Mouse (Mus musculus) olfactory bulb, adult 2 months (tissue): ENCODE measurements around the gene Wdr6. TPM values are rescaled to one million over a fixed set of nuclear protein-coding genes. Genes with fewer than 3 reads are reported as not detected.

ENCODE experiments used
- H3K27ac ChIP-seq: fragments of 200-500 bp; 2 replicates; pipeline ENCODE4 v1.5.1; 2012; ENCODE audit warnings: low read depth, low read length; ENCODE audit not compliant: insufficient read depth
- H3K4me1 ChIP-seq: fragments of 200-500 bp; 2 replicates; pipeline ENCODE4 v1.6.1; 2012; ENCODE audit warnings: low read length; ENCODE audit not compliant: control insufficient read depth, insufficient read depth
- H3K4me3 ChIP-seq: fragments of 200-500 bp; 2 replicates; pipeline ENCODE4 v1.5.1; 2012; ENCODE audit warnings: mild to moderate bottlenecking, low read depth, low read length, moderate library complexity; ENCODE audit not compliant: insufficient read depth
- CTCF ChIP-seq: fragments of 200-500 bp; IDR thresholded peaks from 2 replicates; pipeline ENCODE4 v1.5.1; 2012; ENCODE audit warnings: low read depth, mild to moderate bottlenecking, low read length, moderate library complexity; ENCODE audit not compliant: insufficient read depth
- POLR2A ChIP-seq: fragments of 200-500 bp; IDR thresholded peaks from 2 replicates; pipeline ENCODE4 v1.6.1; 2012; ENCODE audit warnings: mild to moderate bottlenecking, low read depth, low read length, moderate library complexity; ENCODE audit not compliant: insufficient read depth
- WGBS: fragments of 180-500 bp; shearing (Covaris S2); methylation state at CpG from one replicate; pipeline ENCODE4 v1.1.7; 2018; 5-methylcytosine and 5-hydroxymethylcytosine counted together
- polyA plus RNA-seq: library from polyadenylated mRNA; stranded (reverse); fragments of >200 nt; gene quantifications from 2 replicates; pipeline ENCODE4 v1.2.4, GENCODE M21; 2012; ENCODE audit warnings: low replicate concordance; ENCODE audit not compliant: missing spikeins, insufficient read depth, insufficient read length

The Wdr6 gene
- polyA plus RNA-seq, 1 experiment = 73.0 TPM

DNA sequence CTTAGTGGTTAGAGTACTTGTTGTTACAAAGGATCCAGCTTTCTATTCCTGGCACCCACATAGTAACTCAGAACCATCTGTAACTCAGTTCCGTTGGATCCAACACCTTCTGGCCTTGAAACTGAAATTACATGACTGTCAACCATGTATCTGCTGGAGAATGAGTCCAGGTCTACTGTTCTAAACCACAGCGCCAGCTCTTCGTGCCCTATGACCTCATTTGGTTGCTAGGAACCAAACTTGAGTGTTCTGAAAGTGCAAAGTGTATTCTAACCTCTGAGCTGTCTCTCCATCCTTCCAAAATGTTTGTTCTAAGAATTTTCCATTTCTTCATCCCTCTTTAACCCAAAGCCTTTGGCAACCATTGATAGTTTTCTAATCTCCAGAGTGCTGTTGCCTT, 32.6 kb downstream of the Wdr6 start:
- TF ChIP-seq POLR2A (no peak), CTCF (no peak)
- Histone ChIP-seq H3K4me1 (no peaks in the 10 kb centered on the region), H3K27ac (no peak overlapping the region), H3K4me3 (no peak overlapping the region)
- 90% methylated on average over 3 of the region's 3 CpGs for WGBS

DNA sequence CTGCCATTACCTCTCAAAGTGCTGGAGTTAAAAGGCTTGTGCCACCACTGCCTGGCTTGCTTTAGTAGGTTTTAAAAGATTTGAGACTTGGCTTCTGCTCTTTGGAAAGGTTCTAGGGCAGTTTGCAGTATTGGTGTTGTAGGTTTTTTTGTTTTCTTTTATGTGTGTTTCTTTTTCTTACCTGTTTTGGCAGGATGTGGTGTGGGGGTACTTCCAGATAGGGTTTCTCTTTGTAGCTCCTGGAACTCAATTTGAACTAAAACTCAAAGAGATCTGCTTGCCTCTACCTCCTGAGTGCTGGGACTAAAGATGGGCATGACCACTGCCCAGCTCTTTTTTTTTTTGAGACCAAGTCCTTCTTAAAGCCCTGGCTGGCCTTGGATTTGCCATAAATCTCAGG, 37.7 kb downstream of the Wdr6 start:
- Histone ChIP-seq H3K27ac (no peak overlapping the region), H3K4me1 (no peaks in the 10 kb centered on the region), H3K4me3 (no peak overlapping the region)
- TF ChIP-seq POLR2A = no peak
- no peak for TF ChIP-seq CTCF

DNA sequence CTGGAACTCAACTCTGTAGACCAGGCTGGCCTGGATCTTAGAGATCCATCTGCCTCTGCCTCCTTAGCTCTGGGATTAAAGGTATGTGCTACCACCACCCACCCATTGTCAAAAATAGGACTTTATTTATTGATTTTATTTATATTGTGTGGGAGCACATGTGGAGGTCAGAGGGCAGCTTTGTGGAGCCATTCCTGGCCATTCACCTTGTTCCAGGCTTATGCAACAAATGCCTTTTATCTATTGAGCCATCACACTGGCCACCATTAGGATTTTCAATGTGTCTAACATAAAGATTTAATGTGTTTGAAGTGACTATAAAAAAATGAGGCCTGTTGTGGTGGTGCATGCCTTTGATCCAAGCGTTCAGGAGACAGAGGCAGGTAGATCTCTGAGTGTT, 47.0 kb downstream of the Wdr6 start:
- TF ChIP-seq POLR2A (no peak), CTCF (no peak)
- no peak overlapping the region for H3K27ac ChIP-seq
- 89% methylated on average over 1 of the region's 1 CpGs for WGBS
- H3K4me1 ChIP-seq = no peaks in the 10 kb centered on the region
- H3K4me3 ChIP-seq = no peak overlapping the region

DNA sequence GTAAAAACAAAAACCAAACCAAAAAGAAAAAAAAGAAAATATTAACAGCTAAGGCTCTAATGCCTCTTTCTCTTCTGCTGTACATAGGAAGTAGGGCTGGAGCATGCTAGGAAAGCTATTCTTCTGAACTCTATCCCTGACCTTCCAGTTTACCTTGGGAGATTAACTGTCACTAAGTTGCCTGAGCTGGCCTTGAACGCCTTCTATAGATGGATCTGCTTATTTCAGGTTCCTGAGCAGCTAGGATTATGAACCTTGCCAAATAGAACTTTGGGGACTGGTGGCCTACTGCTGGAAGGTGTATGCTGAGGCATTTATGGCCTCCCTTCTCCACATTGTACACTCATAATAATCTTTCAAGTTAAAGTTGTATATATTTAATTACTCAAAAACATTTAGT, 47.6 kb downstream of the Wdr6 start:
- Histone ChIP-seq H3K27ac (no peak overlapping the region), H3K4me3 (no peak overlapping the region), H3K4me1 (no peaks in the 10 kb centered on the region)
- WGBS = 94% methylated on average over 1 of the region's 1 CpGs
- no peak for TF ChIP-seq CTCF
- TF ChIP-seq POLR2A = no peak

DNA sequence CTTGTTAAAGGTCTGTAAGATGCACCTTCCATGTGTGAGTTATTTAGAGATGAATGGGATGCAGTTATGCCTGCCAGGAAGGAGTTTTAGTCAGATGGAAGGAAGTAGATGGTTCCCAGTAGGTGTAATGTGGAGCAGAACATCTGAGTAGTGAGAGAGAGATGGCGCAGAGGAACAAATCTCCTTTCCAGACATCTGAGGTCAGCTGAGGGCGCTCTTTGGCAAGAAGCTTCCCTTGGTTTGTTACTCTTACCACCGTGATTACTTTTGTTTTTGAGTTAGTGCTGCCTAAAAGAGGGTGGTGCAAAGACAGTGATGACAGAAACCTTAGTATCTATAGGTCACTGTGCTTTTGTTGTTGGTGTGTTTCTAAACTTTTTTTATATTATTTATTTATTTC, 53.1 kb downstream of the Wdr6 start:
- no peaks in the 10 kb centered on the region for H3K4me1 ChIP-seq

DNA sequence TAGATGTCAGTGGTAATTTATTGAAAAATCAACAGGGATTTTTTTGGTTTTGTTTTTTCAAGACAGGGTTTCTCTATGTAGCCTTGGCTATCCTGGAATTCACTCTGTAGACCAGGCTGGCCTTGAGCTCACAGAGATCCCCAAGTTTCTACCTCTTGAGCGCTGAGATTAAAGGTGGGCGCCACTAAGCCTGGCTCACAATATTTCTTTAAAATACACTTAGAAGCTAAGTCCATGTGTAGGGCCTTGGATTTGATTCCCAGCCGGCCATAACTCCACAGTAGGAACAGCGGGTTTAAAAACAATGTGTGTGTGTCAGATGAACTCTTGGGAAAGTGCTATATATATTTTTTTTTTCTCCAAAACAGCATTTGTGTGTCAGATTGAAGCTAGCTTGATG, 55.2 kb downstream of the Wdr6 start:
- H3K4me3 ChIP-seq = no peak overlapping the region

More for the DNA sequence above, 53.1 kb downstream of the Wdr6 start:
- no peak overlapping the region for H3K27ac ChIP-seq
- TF ChIP-seq CTCF (no peak), POLR2A (no peak)
- 71% methylated on average over 3 of the region's 3 CpGs for WGBS
- no peak overlapping the region for H3K4me3 ChIP-seq

More for the DNA sequence above, 55.2 kb downstream of the Wdr6 start:
- WGBS = 95% methylated on average over 4 of the region's 4 CpGs
- H3K4me1 ChIP-seq = no peaks in the 10 kb centered on the region
- no peak overlapping the region for H3K27ac ChIP-seq
- no peak for TF ChIP-seq POLR2A
- TF ChIP-seq CTCF = no peak

Other genes with a start within 250 kb of the Wdr6 start
- gene Gpx1, start 239.8 kb downstream of the Wdr6 start, polyA plus RNA-seq = not detected in 2 replicates
- not detected in 2 replicates for gene Usp4, start 230.9 kb downstream of the Wdr6 start, polyA plus RNA-seq
- not detected in 2 replicates for gene 1700102P08Rik, start 185.9 kb downstream of the Wdr6 start, polyA plus RNA-seq
- gene Ccdc36, start 150.3 kb downstream of the Wdr6 start, polyA plus RNA-seq = not detected in 2 replicates
- gene BC048562, start 142.3 kb downstream of the Wdr6 start, polyA plus RNA-seq = not detected in 2 replicates
- gene Ccdc71, start 118.2 kb downstream of the Wdr6 start, polyA plus RNA-seq = not detected in 2 replicates
- gene Klhdc8b, start 117.2 kb downstream of the Wdr6 start, polyA plus RNA-seq = not detected in 2 replicates
- not detected in 2 replicates for gene Lamb2, start 99.0 kb downstream of the Wdr6 start, polyA plus RNA-seq
- 102 and 511 TPM in 2 replicates for gene Usp19, start 88.1 kb downstream of the Wdr6 start, polyA plus RNA-seq
- gene Qars, start 71.0 kb downstream of the Wdr6 start, polyA plus RNA-seq = not detected in 2 replicates
- gene Qrich1, start 61.9 kb downstream of the Wdr6 start, polyA plus RNA-seq = not detected in 2 replicates
- not detected in 2 replicates for gene Impdh2, start 18.5 kb downstream of the Wdr6 start, polyA plus RNA-seq
- not detected in 2 replicates for gene Ndufaf3, start 11.3 kb downstream of the Wdr6 start, polyA plus RNA-seq
- not detected in 2 replicates for gene Dalrd3, start 8.9 kb downstream of the Wdr6 start, polyA plus RNA-seq
- not detected in 2 replicates for gene P4htm, start 18.9 kb upstream of the Wdr6 start, polyA plus RNA-seq
- gene Arih2, start 70.6 kb upstream of the Wdr6 start, polyA plus RNA-seq = not detected in 2 replicates
- not detected in 2 replicates for gene Slc25a20, start 83.3 kb upstream of the Wdr6 start, polyA plus RNA-seq
- not detected in 2 replicates for gene Prkar2a, start 110.6 kb upstream of the Wdr6 start, polyA plus RNA-seq
- not detected in 2 replicates for gene Ip6k2, start 205.1 kb upstream of the Wdr6 start, polyA plus RNA-seq
- gene Nckipsd, start 229.6 kb upstream of the Wdr6 start, polyA plus RNA-seq = not detected in 2 replicates
- gene Celsr3, start 247.6 kb upstream of the Wdr6 start, polyA plus RNA-seq = not detected in 2 replicates